Mouse (Mus musculus) hindbrain, embryonic 15.5 days (tissue): ENCODE data around the gene Gatad2b. TPM values are rescaled to one million over a fixed set of nuclear protein-coding genes. Genes with fewer than 3 reads are reported as not detected.
A peak's percentile ranks its signal among the peaks of the same experiment; 100 is the strongest.
"Not testable (repeated sequence)": the region's sequence is repeated elsewhere in the genome, so short reads cannot be mapped to it uniquely, and the experiment has no call there.

Experiments used
- ATAC-seq: fragments of 200-750 bp; cut with Nextera tagmentation; 2 replicates; pipeline ENCODE4 v1.8.0; 2017; ENCODE audit warnings: low read depth, moderate number of reproducible peaks, moderate TSS enrichment; ENCODE audit not compliant: low FRiP score
- H3K27ac ChIP-seq: fragments of 300-500 bp; sonication (generic); replicated peaks from 2 replicates; pipeline ENCODE4 v1.5.1; 2015; ENCODE audit warnings: mild to moderate bottlenecking, inconsistent platforms
- H3K27me3 ChIP-seq: fragments of 300-500 bp; sonication (generic); 2 replicates; pipeline ENCODE4 v1.6.1; 2015; ENCODE audit warnings: control low read depth, inconsistent platforms
- H3K36me3 ChIP-seq: fragments of 300-500 bp; sonication (generic); 2 replicates; pipeline ENCODE4 v1.6.1; 2015; ENCODE audit warnings: control low read depth, inconsistent platforms
- H3K4me1 ChIP-seq: fragments of 300-500 bp; sonication (generic); replicated peaks from 2 replicates; pipeline ENCODE4 v1.6.1; 2015; ENCODE audit warnings: control low read depth, inconsistent platforms
- H3K4me2 ChIP-seq: fragments of 300-500 bp; sonication (generic); 2 replicates; pipeline ENCODE4 v1.6.1; 2015; ENCODE audit warnings: moderate library complexity, mild to moderate bottlenecking, inconsistent platforms
- H3K4me3 ChIP-seq: fragments of 300-500 bp; sonication (generic); 2 replicates; pipeline ENCODE4 v1.5.1; 2015; ENCODE audit warnings: mild to moderate bottlenecking, inconsistent platforms
- H3K9ac ChIP-seq: fragments of 300-500 bp; sonication (generic); 2 replicates; pipeline ENCODE4 v1.6.1; 2015; ENCODE audit warnings: inconsistent platforms
- H3K9me3 ChIP-seq: fragments of 300-500 bp; sonication (generic); 2 replicates; pipeline ENCODE4 v1.6.1; 2016; ENCODE audit warnings: control low read depth, inconsistent platforms
- WGBS: fragments of 180-500 bp; shearing (Covaris S2); methylation state at CpG from one replicate; pipeline ENCODE4 v1.1.7; 2015; 5-methylcytosine and 5-hydroxymethylcytosine counted together
- polyA plus RNA-seq: library from polyadenylated mRNA; unstranded; fragments of >200 nt; fragmentation: Nextera tagmentation; extraction: Ambion mirVana; gene quantifications from 2 replicates; pipeline ENCODE4 v1.2.1, GENCODE M21; 2015

The Gatad2b gene
- polyA plus RNA-seq: 11.1 and 13.1 TPM in 2 replicates

DNA sequence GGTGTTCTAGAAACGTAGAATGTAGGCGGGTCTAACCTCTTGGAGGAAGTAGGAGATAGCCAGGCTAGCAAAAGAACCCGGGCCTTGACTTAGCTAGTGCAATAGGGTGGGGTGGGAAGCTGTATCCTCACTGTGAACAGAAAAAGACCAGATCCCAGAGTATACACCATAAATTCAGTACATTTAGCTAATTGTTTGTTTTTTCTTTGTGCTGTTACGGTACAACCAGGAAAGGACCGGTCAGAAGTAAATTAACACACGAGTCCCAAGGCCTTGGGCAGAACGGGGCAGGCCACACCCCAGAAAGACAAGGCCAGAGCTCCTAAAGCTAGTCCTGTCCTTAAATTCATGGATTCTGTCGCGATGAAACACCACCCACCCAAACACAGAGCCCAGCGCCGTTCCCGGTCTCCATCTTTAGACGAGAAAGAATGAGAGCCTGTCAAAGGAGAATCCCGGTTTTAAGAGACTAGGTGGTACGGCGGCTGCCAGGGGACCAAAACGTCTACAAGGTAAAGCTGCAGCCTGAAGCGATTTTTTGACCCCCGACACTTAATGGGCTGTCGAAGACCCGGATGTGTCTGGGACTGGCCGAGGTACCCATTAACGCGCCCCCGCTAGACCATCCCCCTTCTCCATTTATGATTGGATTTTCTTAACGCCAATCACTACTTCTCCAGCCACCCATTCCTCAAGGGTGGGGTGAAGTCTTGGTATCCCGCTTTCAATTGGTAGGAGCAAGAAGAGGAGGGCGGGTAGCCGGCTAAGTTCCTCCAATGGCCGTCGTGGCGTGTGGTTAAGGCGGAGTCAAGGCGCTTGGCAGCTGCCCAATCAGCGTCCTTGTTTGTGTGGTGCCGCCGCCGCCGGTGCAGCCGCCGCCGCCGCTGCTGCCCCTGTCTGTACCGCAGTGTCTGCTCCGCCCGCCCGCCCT is at the start of gene Gatad2b:
Gene Gatad2b, plus strand, starts transcription at position 834 of the 931 bp plus-strand sequence.
- Histone ChIP-seq H3K36me3 (no peaks in the 10 kb centered on the region), H3K27me3 (no peaks in the 10 kb centered on the region), H3K9ac (peak within 1 kb of the TSS; percentile 95), H3K4me2 (peak within 1 kb of the TSS; percentile 83), H3K27ac (peak within 1 kb of the TSS; percentile 97), H3K9me3 (no peaks in the 10 kb centered on the region), H3K4me3 (peak within 1 kb of the TSS; percentile 66), H3K4me1 (peaks cover 29% of the 10 kb centered on the region)
- ATAC-seq: peak; percentile 99
- WGBS: under 1% methylated on average over 41 of the region's 47 CpGs

DNA sequence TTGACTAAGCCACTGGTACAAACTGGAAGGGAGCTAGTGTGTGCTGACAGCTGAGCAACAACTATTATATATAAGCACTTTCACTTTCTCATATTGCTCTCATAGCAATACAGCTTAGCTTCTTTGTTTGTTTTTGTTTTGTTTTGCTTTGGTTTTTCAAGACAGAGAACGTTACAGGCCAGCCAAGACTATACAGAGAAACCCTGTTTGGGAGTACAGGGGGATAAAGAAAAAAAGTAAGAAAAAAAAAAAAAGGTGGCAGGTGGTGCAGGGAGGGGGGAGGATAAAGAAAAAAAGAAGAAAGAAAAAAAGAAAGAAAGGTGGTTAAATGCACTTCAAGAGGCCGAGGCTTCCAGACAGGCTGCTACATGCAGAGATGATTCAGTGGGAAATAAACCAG is 47.6 kb upstream of the Gatad2b start:
- peaks cover 28% of the 10 kb centered on the region for H3K4me1 ChIP-seq
- H3K27me3 ChIP-seq: no peaks in the 10 kb centered on the region
- no peak overlapping the region for H3K9ac ChIP-seq
- WGBS: 68% methylated on average over 2 of the region's 2 CpGs
- no peak overlapping the region for H3K27ac ChIP-seq
- H3K4me2 ChIP-seq: no peak overlapping the region
- H3K36me3 ChIP-seq: no peaks in the 10 kb centered on the region
- H3K4me3 ChIP-seq: no peak overlapping the region
- no peak for ATAC-seq
- no peaks in the 10 kb centered on the region for H3K9me3 ChIP-seq

DNA sequence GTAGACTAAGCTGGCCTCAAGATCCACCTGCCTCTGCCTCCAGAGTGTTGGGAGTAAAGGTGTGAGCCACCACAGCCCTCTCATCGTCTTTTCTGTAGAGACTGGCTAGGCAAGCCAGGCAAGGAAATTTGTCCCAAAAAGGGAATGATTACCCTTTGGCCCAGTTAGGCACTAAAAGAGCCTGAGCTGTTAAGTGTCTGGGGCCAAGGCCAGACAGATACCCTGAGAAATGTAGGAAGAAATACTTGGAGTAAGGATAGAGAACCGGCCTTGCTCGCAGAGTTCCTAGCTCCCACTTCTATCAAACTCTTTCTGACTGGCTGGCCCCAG is 45.4 kb upstream of the Gatad2b start:
- 1% methylated on average over 3 of the region's 3 CpGs for WGBS
- peaks cover 12% of the 10 kb centered on the region for H3K36me3 ChIP-seq
- H3K4me1 ChIP-seq: peaks cover 28% of the 10 kb centered on the region
- peak overlapping the region; percentile 81 for H3K4me3 ChIP-seq
- peak overlapping the region; percentile 72 for H3K4me2 ChIP-seq
- no peaks in the 10 kb centered on the region for H3K27me3 ChIP-seq
- peak overlapping the region; percentile 84 for H3K27ac ChIP-seq
- peak overlapping the region; percentile 82 for H3K9ac ChIP-seq
- ATAC-seq: peak; percentile 4; the same call in 1 of the 2 replicates
- H3K9me3 ChIP-seq: no peaks in the 10 kb centered on the region

DNA sequence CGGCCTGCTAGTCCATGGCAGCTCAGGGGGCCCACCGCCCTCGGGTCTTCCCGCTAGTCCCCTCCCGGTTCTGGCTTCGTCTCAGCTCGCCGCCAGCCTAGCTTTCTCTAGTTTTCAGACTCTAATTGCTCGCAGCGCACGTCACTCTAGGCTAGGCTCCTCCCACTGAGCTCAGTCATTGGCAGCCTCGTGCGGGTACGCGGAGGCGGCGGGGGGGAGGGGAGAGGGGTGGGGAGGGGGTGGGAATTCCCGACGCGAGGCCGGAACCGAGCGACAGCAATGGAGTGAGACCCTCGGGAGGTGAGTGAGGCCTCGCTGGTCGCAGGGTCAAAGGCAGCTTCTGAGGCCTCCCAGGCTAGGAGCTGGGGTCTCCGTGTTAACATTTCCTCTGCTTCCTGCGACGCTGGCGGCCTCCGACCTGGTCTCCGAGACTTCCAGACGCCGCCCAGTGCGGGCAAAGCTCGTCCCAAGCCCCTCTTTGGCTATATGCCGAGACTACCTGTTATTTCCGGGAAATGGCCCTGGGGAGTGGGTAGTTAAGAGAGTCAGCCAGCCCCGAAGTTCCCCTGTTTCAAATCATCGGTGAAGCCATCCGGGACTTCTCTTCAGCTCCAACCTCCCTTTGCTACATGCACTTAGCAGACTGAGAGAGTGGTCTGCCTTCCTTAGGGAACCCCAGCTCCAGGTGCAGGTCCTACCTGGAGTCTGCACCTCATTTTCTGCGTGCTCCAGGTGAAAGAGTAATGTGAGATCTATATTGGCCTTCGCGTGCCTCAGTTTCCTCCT is 44.8 kb upstream of the Gatad2b start, which contains the start of gene Slc39a1:
Gene Slc39a1, plus strand, starts transcription at position 213 of the 786 bp plus-strand sequence.
- Histone ChIP-seq H3K27me3 (no peaks in the 10 kb centered on the region), H3K27ac (peak within 1 kb of the TSS; percentile 84), H3K4me1 (peaks cover 25% of the 10 kb centered on the region), H3K9ac (peak within 1 kb of the TSS; percentile 82), H3K36me3 (peaks cover 12% of the 10 kb centered on the region), H3K9me3 (no peaks in the 10 kb centered on the region), H3K4me3 (peak within 1 kb of the TSS; percentile 81), H3K4me2 (peak within 1 kb of the TSS; percentile 72)
- ATAC-seq: peak; percentile 95
- WGBS: 0% methylated on average over 43 of the region's 44 CpGs

DNA sequence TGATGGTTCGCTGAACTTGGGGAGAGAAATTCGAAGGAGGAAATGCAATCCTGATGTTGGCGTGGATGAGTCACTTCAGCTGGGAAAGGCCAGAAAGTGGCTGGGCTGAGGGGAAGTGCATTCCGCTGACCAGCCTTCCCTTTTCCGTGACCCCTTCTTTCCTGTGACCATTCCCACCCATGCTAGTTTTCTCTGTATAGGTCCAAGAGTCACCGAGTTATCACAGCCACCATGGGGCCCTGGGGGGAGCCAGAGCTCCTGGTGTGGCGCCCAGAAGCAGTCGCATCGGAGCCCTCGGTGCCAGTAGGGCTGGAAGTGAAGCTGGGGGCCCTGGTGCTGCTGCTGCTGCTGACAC is 44.3 kb upstream of the Gatad2b start:
- peak overlapping the region; percentile 72 for H3K4me2 ChIP-seq
- peak overlapping the region; percentile 82 for H3K9ac ChIP-seq
- peaks cover 12% of the 10 kb centered on the region for H3K36me3 ChIP-seq
- peak overlapping the region; percentile 81 for H3K4me3 ChIP-seq
- no peaks in the 10 kb centered on the region for H3K27me3 ChIP-seq
- WGBS: 11% methylated on average over 10 of the region's 10 CpGs
- peak overlapping the region; percentile 84 for H3K27ac ChIP-seq
- no peak for ATAC-seq
- H3K4me1 ChIP-seq: peaks cover 21% of the 10 kb centered on the region
- no peaks in the 10 kb centered on the region for H3K9me3 ChIP-seq

DNA sequence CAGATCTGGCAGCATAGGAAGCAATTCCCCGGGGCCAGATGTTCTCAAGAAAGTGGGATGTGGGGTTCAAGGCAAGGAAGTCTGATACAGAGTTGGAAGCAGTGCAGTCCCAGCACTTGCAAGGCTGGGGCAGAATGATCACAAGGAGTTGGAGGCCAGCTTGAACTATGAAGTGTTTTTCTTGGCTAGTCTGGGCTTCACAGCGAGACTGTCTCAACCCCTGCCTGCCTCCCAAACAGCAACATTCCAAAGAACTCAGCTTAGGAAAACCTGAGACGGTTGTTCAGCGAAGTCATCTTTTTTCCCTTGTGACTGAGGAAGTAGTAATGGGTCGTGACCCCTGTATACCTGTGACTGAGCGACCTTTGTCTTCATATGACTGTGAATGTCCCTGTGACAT is 42.2 kb upstream of the Gatad2b start:
- no peak for ATAC-seq
- WGBS: 88% methylated on average over 6 of the region's 6 CpGs
- no peak overlapping the region for H3K4me2 ChIP-seq
- H3K27me3 ChIP-seq: no peaks in the 10 kb centered on the region
- peaks cover 30% of the 10 kb centered on the region for H3K4me1 ChIP-seq
- no peak overlapping the region for H3K9ac ChIP-seq
- H3K9me3 ChIP-seq: no peaks in the 10 kb centered on the region
- H3K4me3 ChIP-seq: no peak overlapping the region
- H3K27ac ChIP-seq: no peak overlapping the region
- peaks cover 12% of the 10 kb centered on the region for H3K36me3 ChIP-seq

DNA sequence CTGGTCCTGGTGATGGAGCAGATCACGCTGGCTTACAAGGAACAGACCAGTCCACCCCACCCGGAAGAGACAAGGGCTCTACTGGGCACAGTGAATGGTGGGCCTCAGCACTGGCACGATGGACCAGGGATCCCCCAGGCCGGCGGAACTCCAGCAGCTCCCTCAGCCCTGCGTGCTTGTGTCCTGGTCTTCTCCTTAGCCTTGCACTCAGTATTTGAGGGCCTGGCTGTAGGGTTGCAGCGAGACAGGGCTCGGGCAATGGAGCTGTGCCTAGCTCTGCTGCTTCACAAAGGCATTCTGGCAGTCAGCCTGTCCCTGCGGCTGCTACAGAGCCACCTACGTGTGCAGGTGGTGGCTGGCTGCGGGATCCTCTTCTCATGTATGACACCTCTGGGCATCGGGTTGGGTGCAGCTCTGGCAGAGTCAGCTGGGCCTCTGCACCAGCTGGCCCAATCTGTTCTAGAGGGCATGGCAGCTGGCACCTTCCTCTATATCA is 41.2 kb upstream of the Gatad2b start:
- Histone ChIP-seq H3K36me3 (peaks cover 12% of the 10 kb centered on the region), H3K4me1 (peaks cover 40% of the 10 kb centered on the region)
- not testable (repeated sequence) for ATAC-seq, H3K9ac ChIP-seq, H3K27ac ChIP-seq, H3K27me3 ChIP-seq, H3K9me3 ChIP-seq, H3K4me3 ChIP-seq, H3K4me2 ChIP-seq
- WGBS: 96% methylated on average over 10 of the region's 12 CpGs

DNA sequence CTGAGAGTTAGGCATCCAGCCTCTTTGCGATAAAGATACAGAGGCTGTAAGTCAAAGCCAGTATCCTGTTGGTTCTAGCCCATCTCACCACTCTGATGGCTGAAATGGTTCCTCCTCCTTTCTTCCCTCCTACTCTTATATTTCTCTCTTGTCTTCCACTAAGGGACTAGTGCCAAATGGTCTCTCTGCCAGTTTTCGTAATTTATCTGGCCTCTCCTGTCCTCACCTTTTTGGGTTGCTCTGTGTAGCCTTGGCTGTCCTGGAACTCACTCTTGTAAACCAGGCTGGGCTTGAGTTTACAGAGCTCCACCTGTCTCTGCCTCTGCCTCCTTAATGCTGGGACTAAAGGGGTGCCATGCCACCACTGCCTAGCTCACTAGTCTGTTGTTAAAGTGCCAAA is 40.3 kb upstream of the Gatad2b start:
- ATAC-seq, H3K4me3 ChIP-seq, H3K9me3 ChIP-seq, H3K4me2 ChIP-seq, H3K27me3 ChIP-seq, H3K9ac ChIP-seq, H3K27ac ChIP-seq: not testable (repeated sequence)
- peaks cover 38% of the 10 kb centered on the region for H3K4me1 ChIP-seq
- 100% methylated on average over 2 of the region's 2 CpGs for WGBS
- peaks cover 20% of the 10 kb centered on the region for H3K36me3 ChIP-seq

DNA sequence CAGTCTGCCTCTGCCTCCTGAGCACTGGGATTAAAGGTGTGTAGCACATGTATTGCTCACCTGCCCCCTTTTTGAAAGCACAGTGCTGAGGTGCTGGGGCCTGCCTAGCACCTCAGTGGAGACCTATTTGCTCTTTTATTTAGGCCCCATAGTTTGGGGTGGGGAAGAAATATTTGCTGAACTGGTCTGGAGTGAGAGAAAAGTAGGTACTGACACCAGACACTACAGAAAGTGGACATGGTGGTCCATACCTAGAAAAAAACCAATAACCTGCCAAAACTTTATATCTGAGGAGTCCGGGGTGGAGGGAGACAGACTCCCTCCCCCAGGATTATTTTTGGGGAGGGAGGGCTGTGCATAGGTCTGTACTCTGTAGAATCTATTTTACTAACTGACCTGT is 39.8 kb upstream of the Gatad2b start:
- peaks cover 36% of the 10 kb centered on the region for H3K4me1 ChIP-seq
- WGBS: 79% methylated on average over 1 of the region's 1 CpGs
- peak overlapping the region; percentile 89 for H3K4me2 ChIP-seq
- H3K4me3 ChIP-seq: peak overlapping the region; percentile 85; the same call in 1 of the 2 replicates
- peaks cover 25% of the 10 kb centered on the region for H3K36me3 ChIP-seq
- H3K27me3 ChIP-seq, H3K27ac ChIP-seq, H3K9me3 ChIP-seq, H3K9ac ChIP-seq: not testable (repeated sequence)
- ATAC-seq: peak; percentile 2; the same call in 1 of the 2 replicates

DNA sequence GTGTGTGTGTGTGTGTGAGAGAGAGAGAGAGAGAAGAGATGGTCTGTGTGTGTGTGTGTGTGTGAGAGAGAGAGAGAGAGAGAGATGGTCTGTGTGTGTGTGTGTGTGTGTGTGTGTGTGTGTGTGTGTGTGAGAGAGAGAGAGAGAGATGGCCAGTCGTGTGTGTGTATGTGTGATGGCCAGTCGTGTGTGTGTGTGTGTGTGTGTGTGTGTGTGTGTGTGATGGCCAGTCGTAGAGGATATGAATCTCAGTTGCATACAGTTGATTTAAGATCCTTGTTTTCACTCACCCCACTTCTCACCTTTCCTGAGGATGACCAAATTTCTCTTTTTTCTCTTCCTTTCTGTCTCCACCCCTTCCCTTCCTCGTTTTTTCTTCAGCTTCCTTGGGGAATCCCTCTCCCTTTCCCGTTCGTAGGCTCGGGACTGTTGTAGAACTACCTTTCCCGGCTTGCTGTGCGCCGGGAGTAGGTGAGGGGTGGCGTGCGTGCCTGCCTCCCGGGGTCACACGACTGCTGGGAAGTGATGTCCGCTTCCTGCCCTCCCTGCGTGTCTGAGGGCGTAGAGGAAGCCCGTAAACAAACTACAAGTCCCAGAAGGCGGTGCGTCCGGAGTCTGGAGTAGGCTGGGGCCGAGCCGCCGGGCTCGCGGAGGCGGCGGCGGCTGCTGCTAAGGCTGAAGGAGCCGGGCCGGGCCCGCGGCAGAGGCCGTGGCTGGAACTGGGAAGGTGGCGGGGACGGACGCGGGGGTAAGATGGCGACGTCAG is 39.1 kb upstream of the Gatad2b start, which contains the start of gene Crtc2:
Gene Crtc2, plus strand, starts transcription at position 511 of the 766 bp plus-strand sequence.
- under 1% methylated on average over 39 of the region's 40 CpGs for WGBS
- ATAC-seq: peak; percentile 97
- H3K27me3 ChIP-seq: no peaks in the 10 kb centered on the region

More for the DNA sequence above, 39.1 kb upstream of the Gatad2b start, which contains the start of gene Crtc2:
- Histone ChIP-seq H3K4me1 (peaks cover 31% of the 10 kb centered on the region), H3K4me2 (peak within 1 kb of the TSS; percentile 89), H3K4me3 (peak within 1 kb of the TSS; percentile 85), H3K36me3 (peaks cover 31% of the 10 kb centered on the region), H3K27ac (peak within 1 kb of the TSS; percentile 88), H3K9me3 (no peaks in the 10 kb centered on the region), H3K9ac (peak within 1 kb of the TSS; percentile 87)
